Comparison of ENCODE assay signal across 29 mouse cellular contexts in genomic region chr9:96723650-96724049, GRCm38 (mm10). TPM values are rescaled to one million over a fixed set of nuclear protein-coding genes. Genes with fewer than 3 reads are reported as not detected.
DNase-seq lines count a peak whose midpoint lies in the region; ATAC-seq and TF ChIP-seq lines count a peak whose summit lies in the region.
"Had no signal": no experiment of that assay in that cellular context is flagged by ENCODE, and none has a peak within 500 bp of the region (broad histone marks: within the 10 kb centered on the region; RNA-seq: fewer than 3 reads in every experiment).

No protein-coding gene starts in this region.

- 20% methylated on average over 6 of the region's 6 CpGs for WGBS in liver, embryonic 12.5 days (ENCODE audit: insufficient replicate concordance)
- 46% methylated on average over 6 of the region's 6 CpGs for WGBS in liver, postnatal 0 days (ENCODE audit: insufficient replicate concordance)

- H3K4me2 ChIP-seq in liver, embryonic 12.5 days, result peak overlapping the region; percentile 47
- 0 out of 2 replicates have a peak overlapping the region, but pooled peaks have one; percentile 15 for H3K4me2 ChIP-seq in liver, postnatal 0 days (ENCODE audit: low read depth, low read length)
- H3K4me2 ChIP-seq: embryonic facial prominence, embryonic 15.5 days; hindbrain, embryonic 15.5 days; kidney, embryonic 15.5 days; limb, embryonic 15.5 days; lung, embryonic 15.5 days had no signal

- H3K27me3 ChIP-seq in G1E (ENCODE audit: insufficient read depth, low read length), result peaks cover 4% of the 10 kb centered on the region; the same call in 1 of the 2 replicates
- no peaks in the 10 kb centered on the region for H3K27me3 ChIP-seq in liver, embryonic 12.5 days (replicated peaks)
- H3K27me3 ChIP-seq in liver, postnatal 0 days (ENCODE audit: insufficient read depth, low read length), result no peaks in the 10 kb centered on the region
- H3K27me3 ChIP-seq: CH12.LX; embryonic facial prominence, embryonic 15.5 days; hindbrain, embryonic 15.5 days; kidney, embryonic 15.5 days; limb, embryonic 15.5 days; lung, embryonic 15.5 days had no signal

- H3K9ac ChIP-seq in liver, embryonic 12.5 days, result no peak overlapping the region
- no peak overlapping the region for H3K9ac ChIP-seq in liver, postnatal 0 days (replicated peaks)
- H3K9ac ChIP-seq: embryonic facial prominence, embryonic 15.5 days; hindbrain, embryonic 15.5 days; kidney, embryonic 15.5 days; limb, embryonic 15.5 days; lung, embryonic 15.5 days had no signal

- no peak for DNase-seq in G1E (ENCODE audit: low spot score)
- DNase-seq in MEL-GATA-1-ER (ENCODE audit: extremely low read depth, low read depth), result peak; percentile 68
- no peak for DNase-seq in liver, postnatal 0 days
- no peak for DNase-seq in adrenal gland, postnatal 10 days
- DNase-seq in urinary bladder, postnatal 4 days (ENCODE audit: low spot score in 2 of 2), result no peak
- DNase-seq: adrenal gland, adult 8-10 months; B cell, adult 2 months; cerebellum, adult 18-20 months; cerebellum, postnatal 14 days; gastrocnemius, postnatal 36 days; heart, adult 18-20 months; heart, postnatal 14 days; kidney, adult 11 months; kidney, postnatal 25 days; midbrain, embryonic 14.5 days had no signal

- H3K27ac ChIP-seq in liver, embryonic 12.5 days, result peak overlapping the region; percentile 52; the same call in 1 of the 2 replicates
- no peak overlapping the region for H3K27ac ChIP-seq in liver, postnatal 0 days (ENCODE audit: low read depth)
- H3K27ac ChIP-seq: embryonic facial prominence, embryonic 15.5 days; hindbrain, embryonic 10.5 days; hindbrain, embryonic 15.5 days; kidney, embryonic 15.5 days; limb, embryonic 10.5 days; limb, embryonic 15.5 days had no signal

- ATAC-seq in G1E (ENCODE audit: extremely low read depth, insufficient number of reproducible peaks, low FRiP score, poor library complexity, severe bottlenecking), result 0 out of 2 replicates have a peak, but pooled peaks have one; percentile 12
- peak; percentile 71 for ATAC-seq in liver, embryonic 12.5 days
- ATAC-seq in liver, postnatal 0 days, result no peak
- ATAC-seq in activated CD4-positive, CD25-positive, alpha-beta regulatory T cell, adult 4 months, result no peak
- no peak for ATAC-seq in CD4-positive, CD25-positive, alpha-beta regulatory T cell, adult 4 months
- ATAC-seq: forebrain, embryonic 14.5 days; inflammation-experienced regulatory T-cells, adult 6 months had no signal

- H3K4me1 ChIP-seq in G1E (ENCODE audit: insufficient read depth, low read depth, low read length), result peaks cover 39% of the 10 kb centered on the region
- H3K4me1 ChIP-seq in liver, embryonic 12.5 days, result peaks cover 40% of the 10 kb centered on the region
- H3K4me1 ChIP-seq in liver, postnatal 0 days (ENCODE audit: insufficient read depth), result peaks cover 28% of the 10 kb centered on the region

- no peaks in the 10 kb centered on the region for H3K36me3 ChIP-seq in G1E (replicated peaks)
- no peaks in the 10 kb centered on the region for H3K36me3 ChIP-seq in liver, embryonic 12.5 days
- H3K36me3 ChIP-seq in liver, postnatal 0 days (replicated peaks; ENCODE audit: insufficient read depth, low read length), result no peaks in the 10 kb centered on the region
- H3K36me3 ChIP-seq: embryonic facial prominence, embryonic 10.5 days; embryonic facial prominence, embryonic 15.5 days; hindbrain, embryonic 10.5 days; hindbrain, embryonic 15.5 days; kidney, embryonic 15.5 days; limb, embryonic 10.5 days; limb, embryonic 15.5 days; lung, embryonic 15.5 days had no signal

- TF ChIP-seq EP300 in liver, postnatal 0 days (IDR thresholded peaks at IDR 0.05; ENCODE audit: low read depth), result no peak

- TF ChIP-seq CTCF in G1E (IDR thresholded peaks at IDR 0.05; ENCODE audit: low read depth, low read length), result no peak
- no peak for TF ChIP-seq CTCF in liver, postnatal 0 days (IDR thresholded peaks at IDR 0.05; ENCODE audit: low read depth)

- H3K9me3 ChIP-seq in G1E (replicated peaks), result no peaks in the 10 kb centered on the region
- no peaks in the 10 kb centered on the region for H3K9me3 ChIP-seq in liver, embryonic 12.5 days (replicated peaks)
- H3K9me3 ChIP-seq in liver, postnatal 0 days (ENCODE audit: low read length), result no peaks in the 10 kb centered on the region
- H3K9me3 ChIP-seq: embryonic facial prominence, embryonic 10.5 days; embryonic facial prominence, embryonic 15.5 days; hindbrain, embryonic 10.5 days; hindbrain, embryonic 15.5 days; kidney, embryonic 15.5 days; limb, embryonic 10.5 days; limb, embryonic 15.5 days; lung, embryonic 15.5 days had no signal

- no peak overlapping the region for H3K4me3 ChIP-seq in G1E (ENCODE audit: low read depth, low read length)
- H3K4me3 ChIP-seq in liver, embryonic 12.5 days, result no peak overlapping the region; the same call in 1 of the 2 replicates
- H3K4me3 ChIP-seq in liver, postnatal 0 days (ENCODE audit: low read depth, low read length), result no peak overlapping the region
- H3K4me3 ChIP-seq: embryonic facial prominence, embryonic 10.5 days; embryonic facial prominence, embryonic 15.5 days; hindbrain, embryonic 10.5 days; hindbrain, embryonic 15.5 days; kidney, embryonic 15.5 days; limb, embryonic 10.5 days; limb, embryonic 15.5 days; lung, embryonic 15.5 days had no signal

RNA-seq across cellular contexts. Expression of gene Zbtb38, which starts 29.0 kb away (rescaled TPM):
- total RNA-seq in G1E (2014; fragmentation: Nextera tagmentation) (38.2 and 50.9 TPM in 2 replicates), G1E (2017) (36.2 and 37.6 TPM in 2 replicates)
- polyA plus RNA-seq in G1E (2012), result 2.9 and 3.7 TPM in 2 replicates
- polyA plus RNA-seq in liver, embryonic 12.5 days (2016; fragmentation: Nextera tagmentation; extraction: Ambion mirVana), result 6.8 and 7.0 TPM in 2 replicates
- 6.0 and 7.5 TPM in 2 replicates for polyA plus RNA-seq in liver, postnatal 0 days (2015; fragmentation: Nextera tagmentation; extraction: Ambion mirVana)
- total RNA-seq in adrenal gland, postnatal 10 days (2021), result 10 to 100 TPM; 35.7 to 37.8 TPM
- polyA plus RNA-seq in activated CD4-positive, CD25-positive, alpha-beta regulatory T cell, adult 4 months (2017; shearing (Covaris generic)), result 10 to 100 TPM; 59.9 to 61.4 TPM
- 10 to 100 TPM; 80.3 to 85.0 TPM for polyA plus RNA-seq in CD4-positive, CD25-positive, alpha-beta regulatory T cell, adult 4 months (2017; shearing (Covaris generic))

Comparison
In these comparisons a context has a peak if more than half of its experiments do, and no peak if none do; other contexts are left out.
1. ATAC-seq: peak in G1E (single experiment) and liver, embryonic 12.5 days (single experiment); none in liver, postnatal 0 days (single experiment), activated CD4-positive, CD25-positive, alpha-beta regulatory T cell, adult 4 months (single experiment) and CD4-positive, CD25-positive, alpha-beta regulatory T cell, adult 4 months (single experiment).